8 mouse cellular contexts compared by ENCODE assay signal in genomic region chr9:56160341-56161141, GRCm38 (mm10). TPM values are rescaled to one million over a fixed set of nuclear protein-coding genes. Genes with fewer than 3 reads are reported as not detected.
DNase-seq lines count a peak whose midpoint lies in the region; ATAC-seq and TF ChIP-seq lines count a peak whose summit lies in the region.

No protein-coding gene starts in this region.

- peak; percentile 99 for ATAC-seq in forebrain, postnatal 0 days
- peak; percentile 97 for ATAC-seq in lung, embryonic 14.5 days (ENCODE audit: insufficient read depth)

- no peak overlapping the region for H3K27ac ChIP-seq in MEL (ENCODE audit: control insufficient read depth, low read depth, low read length)
- H3K27ac ChIP-seq in forebrain, postnatal 0 days (ENCODE audit: low read depth, low read length) = peak overlapping the region; percentile 98
- peak overlapping the region; percentile 93 for H3K27ac ChIP-seq in lung, embryonic 14.5 days (ENCODE audit: low read depth)
- peak overlapping the region; percentile 95 for H3K27ac ChIP-seq in olfactory bulb, adult 2 months (ENCODE audit: insufficient read depth, low read depth, low read length)

- TF ChIP-seq POLR2A in MEL (IDR thresholded peaks at IDR 0.05; ENCODE audit: control insufficient read depth in 1 of 2, insufficient read depth in 1 of 2, low read depth in 1 of 2, low read length in 2 of 2, poor library complexity in 1 of 2) = peak; percentile 62 to 67; a peak in 3 of 4 replicates
- TF ChIP-seq POLR2A in olfactory bulb, adult 2 months (IDR thresholded peaks at IDR 0.05; ENCODE audit: insufficient read depth, low read depth, low read length) = peak; percentile 81

- peaks cover 0 to 8% of the 10 kb centered on the region in 2 experiments; a peak in 2 of 4 replicates for H3K36me3 ChIP-seq in MEL (ENCODE audit: control insufficient read depth in 1 of 2, insufficient read depth in 2 of 2, low read length in 2 of 2)
- no peaks in the 10 kb centered on the region for H3K36me3 ChIP-seq in forebrain, postnatal 0 days (ENCODE audit: insufficient read depth)
- no peaks in the 10 kb centered on the region for H3K36me3 ChIP-seq in lung, embryonic 14.5 days (ENCODE audit: insufficient read depth)

- no peaks in the 10 kb centered on the region for H3K9me3 ChIP-seq in MEL (replicated peaks; ENCODE audit: insufficient read depth, low read length)
- no peaks in the 10 kb centered on the region for H3K9me3 ChIP-seq in forebrain, postnatal 0 days (ENCODE audit: low read length)
- no peaks in the 10 kb centered on the region for H3K9me3 ChIP-seq in lung, embryonic 14.5 days (ENCODE audit: low read depth, low read length)

- H3K4me1 ChIP-seq in MEL (ENCODE audit: control insufficient read depth in 1 of 2, insufficient read depth in 2 of 2, low read length in 2 of 2) = peaks cover 5 to 8% of the 10 kb centered on the region in 2 experiments
- H3K4me1 ChIP-seq in forebrain, postnatal 0 days (ENCODE audit: insufficient read depth) = peaks cover 23% of the 10 kb centered on the region
- H3K4me1 ChIP-seq in lung, embryonic 14.5 days (ENCODE audit: insufficient read depth) = peaks cover 12% of the 10 kb centered on the region
- no peaks in the 10 kb centered on the region for H3K4me1 ChIP-seq in olfactory bulb, adult 2 months (ENCODE audit: control insufficient read depth, insufficient read depth, low read length)

- TF ChIP-seq CTCF in MEL (IDR thresholded peaks at IDR 0.05 in 2 of 3, conservative IDR thresholded peaks at IDR 0.05 in 1 of 3; ENCODE audit: control insufficient read depth in 1 of 3, insufficient read depth in 1 of 3, low read depth in 2 of 3, low read length in 3 of 3, poor library complexity in 1 of 3, severe bottlenecking in 1 of 3) = no peak
- no peak for TF ChIP-seq CTCF in forebrain, postnatal 0 days (IDR thresholded peaks at IDR 0.05; ENCODE audit: low read depth)
- no peak for TF ChIP-seq CTCF in lung, embryonic 14.5 days (IDR thresholded peaks at IDR 0.05; ENCODE audit: low read depth)
- no peak for TF ChIP-seq CTCF in olfactory bulb, adult 2 months (IDR thresholded peaks at IDR 0.05; ENCODE audit: insufficient read depth, low read depth, low read length)

- no peak for TF ChIP-seq EP300 in MEL (IDR thresholded peaks at IDR 0.05; ENCODE audit: low read depth in 1 of 2, low read length in 2 of 2)

- peaks cover 19% of the 10 kb centered on the region for H3K79me2 ChIP-seq in MEL (ENCODE audit: control insufficient read depth, insufficient read depth, low read length, poor library complexity)

- no peaks in the 10 kb centered on the region for H3K27me3 ChIP-seq in MEL (ENCODE audit: control insufficient read depth in 1 of 2, insufficient read depth in 2 of 2, low read length in 2 of 2)
- no peaks in the 10 kb centered on the region for H3K27me3 ChIP-seq in forebrain, postnatal 0 days (ENCODE audit: insufficient read depth, low read length)
- no peaks in the 10 kb centered on the region for H3K27me3 ChIP-seq in lung, embryonic 14.5 days (ENCODE audit: insufficient read depth, low read length)

- H3K4me3 ChIP-seq in MEL (ENCODE audit: control insufficient read depth in 1 of 2, insufficient read depth in 1 of 2, low read depth in 2 of 2, low read length in 2 of 2) = peak overlapping the region; percentile 63 to 96
- H3K4me3 ChIP-seq in forebrain, postnatal 0 days (ENCODE audit: low read depth, low read length) = peak overlapping the region; percentile 99
- H3K4me3 ChIP-seq in lung, embryonic 14.5 days (ENCODE audit: low read depth, low read length) = peak overlapping the region; percentile 98
- H3K4me3 ChIP-seq in olfactory bulb, adult 2 months (ENCODE audit: insufficient read depth, low read depth, low read length) = peak overlapping the region; percentile 99

- H3K9ac ChIP-seq in MEL (ENCODE audit: control insufficient read depth, low read depth, low read length, poor library complexity, severe bottlenecking) = peak overlapping the region; percentile 92
- H3K9ac ChIP-seq in forebrain, postnatal 0 days = peak overlapping the region; percentile 100
- H3K9ac ChIP-seq in lung, embryonic 14.5 days = peak overlapping the region; percentile 98

- peak; percentile 90 for DNase-seq in MEL (ENCODE audit: low read depth, low spot score)
- DNase-seq in cerebellum, adult 18-20 months = peak; percentile 91 to 93
- DNase-seq in forebrain, postnatal 0 days = peak; percentile 97
- peak; percentile 92 for DNase-seq in heart, postnatal 4 days
- DNase-seq in layer of hippocampus, adult 8-10 months (ENCODE audit: low spot score in 2 of 2) = peak; percentile 89 to 92
- DNase-seq in lung, embryonic 14.5 days = peak; percentile 97
- peak; percentile 79 for DNase-seq in thymus, adult 18-20 months

- peak overlapping the region; percentile 64 for H3K4me2 ChIP-seq in forebrain, postnatal 0 days (ENCODE audit: low read depth)
- peak overlapping the region; percentile 77 for H3K4me2 ChIP-seq in lung, embryonic 14.5 days

- under 1% methylated on average over 78 of the region's 82 CpGs for WGBS in forebrain, postnatal 0 days
- WGBS in lung, embryonic 14.5 days = under 1% methylated on average over 75 of the region's 82 CpGs
- under 1% methylated on average over 82 of the region's 82 CpGs for WGBS in olfactory bulb, adult 2 months

- TF ChIP-seq RAD21 in MEL (IDR thresholded peaks at IDR 0.05; ENCODE audit: low read depth, low read length) = no peak

TF ChIP-seq in MEL, 35 proteins besides CTCF, POLR2A, EP300 and RAD21 (continues in another document):
- TF ChIP-seq RCOR1 (IDR thresholded peaks at IDR 0.05; ENCODE audit: low read depth, low read length) (no peak), USF1 (IDR thresholded peaks at IDR 0.05; ENCODE audit: low read depth, low read length) (no peak), ZNF384 (IDR thresholded peaks at IDR 0.05; ENCODE audit: low read depth, low read length) (no peak), ETS1 (IDR thresholded peaks at IDR 0.05; ENCODE audit: low read depth, low read length) (no peak), SIN3A (IDR thresholded peaks at IDR 0.05; ENCODE audit: low read length) (peak; percentile 63; the same call in 1 of the 2 replicates), ZKSCAN1 (IDR thresholded peaks at IDR 0.05; ENCODE audit: low read depth, low read length) (no peak), MAZ (IDR thresholded peaks at IDR 0.05; ENCODE audit: low read depth, low read length) (peak; percentile 17; the same call in 1 of the 2 replicates), TBP (IDR thresholded peaks at IDR 0.05; ENCODE audit: low read depth, low read length) (no peak), TAL1 (IDR thresholded peaks at IDR 0.05; ENCODE audit: low read length) (no peak), MAX (IDR thresholded peaks at IDR 0.05; ENCODE audit: low read length) (no peak), JUND (IDR thresholded peaks at IDR 0.05; ENCODE audit: low read depth, low read length) (no peak), ELF1 (IDR thresholded peaks at IDR 0.05; ENCODE audit: low read depth, low read length) (no peak), ZC3H11A (IDR thresholded peaks at IDR 0.05; ENCODE audit: low read depth, low read length) (no peak), CHD1 (IDR thresholded peaks at IDR 0.05; ENCODE audit: low read depth, low read length) (0 out of 2 replicates have a peak, but pooled peaks have one; percentile 54), NRF1 (IDR thresholded peaks at IDR 0.05; ENCODE audit: insufficient read depth, low read depth, low read length, poor library complexity, severe bottlenecking) (0 out of 2 replicates have a peak, but pooled peaks have one; percentile 28), BHLHE40 (IDR thresholded peaks at IDR 0.05; ENCODE audit: borderline replicate concordance, low read depth, low read length) (no peak), MEF2A (IDR thresholded peaks at IDR 0.05; ENCODE audit: extremely low read depth, insufficient replicate concordance, low read depth, low read length, poor library complexity, severe bottlenecking) (no peak), UBTF (IDR thresholded peaks at IDR 0.05; ENCODE audit: borderline replicate concordance, insufficient read depth, low read depth, low read length) (peak; percentile 60; the same call in 1 of the 2 replicates), NELFE (IDR thresholded peaks at IDR 0.05; ENCODE audit: low read depth, low read length) (peak; percentile 52), CHD2 (IDR thresholded peaks at IDR 0.05; ENCODE audit: low read length) (no peak), MXI1 (IDR thresholded peaks at IDR 0.05; ENCODE audit: low read depth, low read length) (no peak), POLR2AphosphoS2 (IDR thresholded peaks at IDR 0.05; ENCODE audit: low read length) (no peak), TCF12 (IDR thresholded peaks at IDR 0.05; ENCODE audit: low read depth, low read length) (peak; percentile 28; the same call in 1 of the 2 replicates), E2F4 (IDR thresholded peaks at IDR 0.05; ENCODE audit: borderline replicate concordance, low read depth, low read length) (no peak), MYB (IDR thresholded peaks at IDR 0.05; ENCODE audit: low read depth, low read length) (no peak), SMC3 (IDR thresholded peaks at IDR 0.05; ENCODE audit: low read depth, low read length) (no peak), HCFC1 (IDR thresholded peaks at IDR 0.05; ENCODE audit: low read depth, low read length) (peak; percentile 58; the same call in 1 of the 2 replicates), USF2 (IDR thresholded peaks at IDR 0.05; ENCODE audit: borderline replicate concordance in 1 of 2, insufficient read depth in 1 of 2, low read depth in 1 of 2, low read length in 2 of 2) (no peak), KAT2A (conservative IDR thresholded peaks at IDR 0.05; ENCODE audit: low read depth, low read length) (no peak), GABPA (IDR thresholded peaks at IDR 0.05; ENCODE audit: low read depth, low read length) (no peak), ZMIZ1 (IDR thresholded peaks at IDR 0.05; ENCODE audit: low read depth, low read length) (no peak), GATA1 (IDR thresholded peaks at IDR 0.05; ENCODE audit: low read depth, low read length) (no peak), POLR2AphosphoS5 (IDR thresholded peaks at IDR 0.05; ENCODE audit: borderline replicate concordance, low read depth, low read length) (no peak)

RNA-seq across cellular contexts. Expression of gene Tspan3, which starts 4.7 kb away (rescaled TPM):
- total RNA-seq in MEL (2012; rRNA removed) = 48.3 and 49.5 TPM in 2 replicates
- 10 to 100 TPM; 62.6 to 87.3 TPM for polyA plus RNA-seq in MEL (2012; ENCODE audit: insufficient read depth in 1 of 2, insufficient read length in 2 of 2, low read depth in 1 of 2, low replicate concordance in 2 of 2, missing spikeins in 1 of 2)
- 414 and 430 TPM in 2 replicates for total RNA-seq in forebrain, postnatal 0 days (2014; rRNA removed)
- 642 and 649 TPM in 2 replicates for polyA plus RNA-seq in forebrain, postnatal 0 days (2015; fragmentation: Nextera tagmentation; extraction: Ambion mirVana)
- 100 to 1,000 TPM; 233 to 244 TPM for total RNA-seq in heart, postnatal 4 days (2021)
- 100 to 1,000 TPM; 318 to 329 (median 327) TPM for total RNA-seq in layer of hippocampus, adult 8-10 months (2022)
- polyA plus RNA-seq in lung, embryonic 14.5 days (2014; fragmentation: Nextera tagmentation; extraction: Ambion mirVana) = 483 and 491 TPM in 2 replicates
- polyA plus RNA-seq in olfactory bulb, adult 2 months (2012; ENCODE audit: insufficient read depth, insufficient read length, low replicate concordance, missing spikeins) = not detected in 2 replicates
